Mouse (Mus musculus) neural tube, embryonic 14.5 days (tissue): Measurements from ENCODE around the gene Coq9. TPM values are rescaled to one million over a fixed set of nuclear protein-coding genes. Genes with fewer than 3 reads are reported as not detected.

Source experiments
- ATAC-seq: fragments of 200-750 bp; cut with Nextera tagmentation; 2 replicates; pipeline ENCODE4 v1.8.0; 2017; ENCODE audit warnings: low read depth, mild to moderate bottlenecking, moderate TSS enrichment, moderate library complexity
- H3K27ac ChIP-seq: fragments of 300-500 bp; sonication (generic); 2 replicates; pipeline ENCODE4 v1.5.1; 2014; ENCODE audit warnings: low read depth, mild to moderate bottlenecking, control low read depth, low read length, moderate library complexity, mixed read lengths
- H3K27me3 ChIP-seq: fragments of 300-500 bp; sonication (generic); 2 replicates; pipeline ENCODE4 v1.6.1; 2014; ENCODE audit warnings: low read length; ENCODE audit not compliant: control insufficient read depth, insufficient read depth
- H3K36me3 ChIP-seq: fragments of 300-500 bp; sonication (generic); 2 replicates; pipeline ENCODE4 v1.6.1; 2014; ENCODE audit warnings: low read length, mixed read lengths; ENCODE audit not compliant: control insufficient read depth, insufficient read depth
- H3K4me1 ChIP-seq: fragments of 300-500 bp; sonication (generic); 2 replicates; pipeline ENCODE4 v1.6.1; 2014; ENCODE audit warnings: low read length; ENCODE audit not compliant: control insufficient read depth, insufficient read depth
- H3K4me2 ChIP-seq: fragments of 300-500 bp; sonication (generic); 2 replicates; pipeline ENCODE4 v1.6.1; 2014; ENCODE audit warnings: mild to moderate bottlenecking, low read depth, low read length, control low read depth
- H3K4me3 ChIP-seq: fragments of 300-500 bp; sonication (generic); 2 replicates; pipeline ENCODE4 v1.5.1; 2014; ENCODE audit warnings: low read depth, low read length, control low read depth, mixed read lengths
- H3K9ac ChIP-seq: fragments of 300-500 bp; sonication (generic); replicated peaks from 2 replicates; pipeline ENCODE4 v1.6.1; 2014; ENCODE audit warnings: low read depth, mild to moderate bottlenecking, control low read depth, low read length, mixed read lengths
- H3K9me3 ChIP-seq: fragments of 300-500 bp; sonication (generic); 2 replicates; pipeline ENCODE4 v1.6.1; 2016; ENCODE audit warnings: low read length; ENCODE audit not compliant: control insufficient read depth
- WGBS: fragments of 180-500 bp; shearing (Covaris S2); extraction: QIAGEN DNeasy Blood & Tissue Kit; methylation state at CpG from one replicate; pipeline ENCODE4 v1.1.7; 2014; 5-methylcytosine and 5-hydroxymethylcytosine counted together
- polyA plus RNA-seq: library from polyadenylated mRNA; unstranded; fragments of >200 nt; fragmentation: Nextera tagmentation; extraction: Ambion mirVana; gene quantifications from 2 replicates; pipeline ENCODE4 v1.2.1, GENCODE M21; 2014

Coq9 gene
- 62.3 and 67.1 TPM in 2 replicates for polyA plus RNA-seq

DNA sequence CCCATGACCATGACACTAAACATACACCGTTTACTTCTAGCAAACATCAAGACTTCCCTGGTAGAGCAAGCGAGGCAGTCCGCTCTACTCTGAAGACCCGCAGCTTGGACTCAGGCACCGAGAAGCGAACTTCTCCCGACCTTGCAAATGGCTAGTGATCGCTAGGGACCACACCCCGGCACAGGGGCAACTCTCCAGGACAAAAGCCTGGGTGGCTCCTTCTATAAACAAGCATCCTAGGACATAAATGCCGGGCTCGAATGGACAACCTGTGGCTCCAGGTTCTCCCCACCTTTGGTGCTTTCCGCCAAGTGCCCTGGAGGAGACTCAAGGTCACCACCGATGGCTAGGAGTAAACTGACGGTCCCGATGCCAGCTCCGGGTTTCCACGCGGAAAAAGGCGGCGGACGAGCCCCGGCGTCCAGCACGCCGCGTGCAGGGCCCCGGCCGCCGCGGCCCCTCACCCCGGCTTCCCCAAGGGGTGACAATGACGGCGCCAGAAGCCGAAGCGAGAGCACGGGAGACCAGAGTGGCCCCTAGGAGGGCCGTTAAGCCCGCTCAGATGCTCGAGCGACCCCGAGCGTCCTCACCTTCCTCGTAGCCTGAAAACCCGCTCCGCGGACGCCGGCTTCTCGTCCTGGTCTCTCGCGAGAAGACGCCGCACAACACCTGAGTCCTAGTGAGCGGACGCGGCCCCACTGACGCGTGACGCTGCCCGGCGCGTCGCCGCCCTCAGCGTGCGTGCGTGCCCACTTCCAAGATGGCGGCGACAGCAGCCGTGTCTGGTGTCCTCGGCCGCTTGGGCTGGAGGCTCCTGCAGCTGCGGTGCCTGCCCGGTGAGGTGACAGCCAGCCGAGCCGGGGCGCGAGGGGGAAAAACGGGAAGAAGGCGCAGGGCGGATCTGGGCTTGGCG lies at the start of gene Coq9, which contains the start of gene Ciapin1:
TSS of gene Coq9 (plus strand) at position 660 of the 913 bp plus-strand sequence.
TSS of gene Ciapin1 (minus strand) at position 697 of the 913 bp plus-strand sequence.
- Histone ChIP-seq H3K4me1 (peaks cover 9% of the 10 kb centered on the region), H3K27ac (peak within 1 kb of the TSS; percentile 94), H3K4me2 (peak within 1 kb of the TSS; percentile 79), H3K4me3 (peak within 1 kb of the TSS; percentile 93), H3K9ac (peak within 1 kb of the TSS; percentile 90), H3K36me3 (no peaks in the 10 kb centered on the region), H3K9me3 (no peaks in the 10 kb centered on the region), H3K27me3 (no peaks in the 10 kb centered on the region)
- WGBS = under 1% methylated on average over 81 of the region's 82 CpGs
- peak; percentile 98 for ATAC-seq

DNA sequence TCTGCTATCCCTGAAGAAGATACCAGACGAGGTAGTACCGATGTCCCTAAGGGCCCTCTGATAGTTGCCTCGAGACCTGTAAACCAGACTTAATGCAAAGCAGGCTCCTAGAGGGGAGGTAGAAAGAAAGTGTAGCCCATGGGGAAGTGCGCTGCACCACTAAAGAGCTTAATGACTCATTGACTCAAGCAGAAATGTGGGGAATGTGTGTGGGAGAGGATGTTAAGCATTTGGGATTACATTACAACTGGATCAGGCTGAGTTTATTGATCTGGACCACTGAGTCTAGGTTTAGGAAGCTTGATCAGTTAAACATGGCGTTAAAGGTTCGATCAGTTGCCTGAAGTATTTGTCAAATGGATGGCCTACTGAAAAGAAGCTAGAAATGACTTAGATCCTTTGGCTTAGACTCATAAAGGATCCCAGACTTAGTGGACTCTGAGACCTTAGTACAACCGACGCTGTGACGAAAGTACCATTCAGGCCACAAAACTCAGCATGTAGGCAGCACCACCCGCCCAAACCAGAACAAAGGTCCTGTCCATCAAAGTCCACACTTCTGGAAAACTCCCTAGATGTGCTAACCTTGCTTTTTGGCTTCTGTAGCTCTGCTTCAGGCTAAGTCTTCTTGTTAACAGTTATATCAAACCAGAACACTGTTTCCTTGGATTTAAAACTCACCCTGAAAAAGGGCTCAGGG lies 48.7 kb upstream of the Coq9 start:
- no peaks in the 10 kb centered on the region for H3K36me3 ChIP-seq
- H3K4me3 ChIP-seq = no peak overlapping the region
- no peak overlapping the region for H3K27ac ChIP-seq
- no peak for ATAC-seq
- H3K4me2 ChIP-seq = no peak overlapping the region
- H3K27me3 ChIP-seq = no peaks in the 10 kb centered on the region
- no peak overlapping the region for H3K9ac ChIP-seq
- WGBS = 65% methylated on average over 10 of the region's 10 CpGs
- no peaks in the 10 kb centered on the region for H3K9me3 ChIP-seq
- no peaks in the 10 kb centered on the region for H3K4me1 ChIP-seq

DNA sequence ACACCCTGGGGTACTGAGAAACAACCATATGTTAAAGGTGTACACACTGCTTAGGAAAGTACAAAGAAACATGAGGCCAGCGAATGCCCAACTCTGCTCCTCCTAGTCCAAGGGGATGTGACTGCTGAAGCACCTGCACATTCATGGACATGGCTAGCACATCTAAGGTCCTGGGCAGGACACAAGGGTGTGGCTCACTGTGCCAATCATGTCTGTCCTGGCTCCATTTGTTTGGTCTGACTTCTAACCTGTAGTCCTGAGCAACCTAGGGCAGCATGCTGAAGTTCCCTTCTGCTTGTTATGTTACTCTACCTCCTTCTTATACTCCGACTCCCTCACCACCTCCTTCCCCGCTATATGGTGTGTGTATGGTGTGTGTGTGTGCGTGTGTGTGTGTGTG lies 43.8 kb upstream of the Coq9 start:
- no peak overlapping the region for H3K9ac ChIP-seq
- ATAC-seq = no peak
- no peaks in the 10 kb centered on the region for H3K9me3 ChIP-seq
- H3K4me3 ChIP-seq = no peak overlapping the region
- H3K27me3 ChIP-seq = no peaks in the 10 kb centered on the region
- H3K4me2 ChIP-seq = no peak overlapping the region
- H3K27ac ChIP-seq = no peak overlapping the region
- no peaks in the 10 kb centered on the region for H3K4me1 ChIP-seq
- 91% methylated on average over 4 of the region's 4 CpGs for WGBS
- no peaks in the 10 kb centered on the region for H3K36me3 ChIP-seq

DNA sequence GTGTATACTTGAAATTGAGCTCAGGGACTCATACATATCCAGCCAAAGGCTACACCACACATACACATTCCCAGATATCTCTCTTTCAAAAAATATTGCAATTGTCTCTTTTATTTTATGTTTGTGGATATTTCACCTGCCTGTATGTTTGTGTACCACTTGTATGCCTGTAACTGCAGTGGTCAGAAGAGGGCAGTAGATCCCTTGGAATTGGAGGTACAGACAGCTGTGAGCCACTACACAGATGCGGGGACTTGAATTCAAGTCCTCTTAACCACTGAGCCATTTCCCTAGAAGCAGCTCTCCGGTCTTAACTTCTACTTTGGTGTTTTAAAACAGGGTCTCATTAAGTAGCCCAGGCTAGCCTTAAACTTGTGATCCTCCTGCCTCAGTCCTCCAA lies 43.3 kb upstream of the Coq9 start:
- 97% methylated on average over 2 of the region's 2 CpGs for WGBS
- no peak for ATAC-seq
- Histone ChIP-seq H3K9ac (no peak overlapping the region), H3K27ac (no peak overlapping the region), H3K4me2 (no peak overlapping the region), H3K9me3 (no peaks in the 10 kb centered on the region), H3K27me3 (no peaks in the 10 kb centered on the region), H3K4me3 (no peak overlapping the region), H3K4me1 (no peaks in the 10 kb centered on the region), H3K36me3 (no peaks in the 10 kb centered on the region)

DNA sequence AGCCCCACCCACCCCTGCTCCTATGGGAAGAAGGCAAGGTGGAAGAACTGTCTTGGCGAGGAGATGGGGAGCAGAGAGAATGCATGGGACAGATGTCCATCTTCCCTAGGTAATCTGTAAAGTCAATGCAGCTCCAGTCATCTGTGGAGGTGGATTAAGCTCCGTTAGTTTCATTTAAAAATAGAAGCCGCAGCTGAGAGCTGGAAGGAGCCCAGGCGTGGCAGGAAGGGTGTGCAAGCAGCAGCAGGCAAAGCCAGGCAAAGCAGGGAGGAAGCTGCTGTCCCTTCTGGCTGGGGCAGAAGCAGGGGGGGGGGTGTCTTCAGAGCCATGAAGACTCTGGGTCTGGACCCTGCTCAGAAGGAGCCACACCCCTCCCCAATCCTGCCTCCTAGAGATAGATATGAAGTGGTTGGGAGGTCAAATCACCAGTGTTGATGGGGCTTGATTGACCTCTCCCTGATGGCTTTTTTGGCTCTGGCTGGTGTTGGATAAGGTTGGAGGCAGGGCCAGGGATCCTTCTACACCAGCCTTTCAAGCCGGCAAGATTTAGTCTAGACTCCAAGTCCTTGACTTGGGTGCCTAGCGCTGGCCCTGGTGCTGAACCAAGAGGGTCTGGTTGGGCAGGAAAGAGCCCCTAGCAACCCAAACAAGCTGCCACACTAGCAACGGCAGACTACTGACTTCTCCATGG lies 37.7 kb upstream of the Coq9 start:
- WGBS = 71% methylated on average over 7 of the region's 7 CpGs
- Histone ChIP-seq H3K4me3 (no peak overlapping the region), H3K4me2 (no peak overlapping the region), H3K9me3 (no peaks in the 10 kb centered on the region), H3K36me3 (no peaks in the 10 kb centered on the region), H3K4me1 (no peaks in the 10 kb centered on the region), H3K27ac (no peak overlapping the region), H3K27me3 (no peaks in the 10 kb centered on the region), H3K9ac (no peak overlapping the region)
- ATAC-seq = no peak

DNA sequence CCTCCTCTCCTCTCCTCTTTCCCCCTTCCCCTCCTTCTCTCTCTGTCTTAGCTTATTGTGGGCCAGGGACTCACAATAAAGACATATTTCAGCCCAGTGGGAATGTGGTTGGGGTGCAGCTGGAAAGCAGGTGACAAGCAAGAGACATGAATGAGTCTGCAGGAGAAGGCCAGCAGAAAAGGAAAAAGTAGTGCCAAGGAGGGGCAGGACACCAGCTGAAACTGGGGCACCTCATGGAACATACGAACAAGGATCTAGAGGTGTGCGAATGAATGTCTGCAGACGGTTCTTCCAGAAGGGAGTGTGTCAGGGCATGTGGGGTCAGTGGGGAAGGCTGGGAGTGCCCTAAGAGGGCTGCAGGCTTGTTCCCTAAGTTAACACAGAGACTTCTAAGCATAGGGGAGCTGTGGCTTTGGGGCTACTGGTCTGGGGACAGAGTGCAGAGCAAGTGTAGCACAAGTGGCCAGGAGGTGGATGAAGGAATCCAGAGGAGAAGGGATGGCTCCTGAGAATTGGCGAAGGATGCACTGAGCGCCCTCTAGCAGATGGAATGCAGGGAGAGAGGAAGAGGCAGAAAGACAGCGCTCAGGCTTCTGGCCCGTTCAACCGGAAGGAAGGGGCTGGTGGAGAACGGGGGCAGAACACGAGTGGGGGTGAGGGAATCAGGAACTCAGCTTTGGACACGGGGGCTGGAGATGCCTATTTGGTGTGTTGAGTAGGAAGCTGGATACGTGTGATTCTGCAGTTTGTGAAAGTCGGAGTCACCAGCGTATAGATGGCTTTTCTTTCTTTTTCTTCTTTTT lies 36.6 kb upstream of the Coq9 start:
- Histone ChIP-seq H3K36me3 (no peaks in the 10 kb centered on the region), H3K9me3 (no peaks in the 10 kb centered on the region), H3K9ac (no peak overlapping the region), H3K4me3 (no peak overlapping the region), H3K4me1 (no peaks in the 10 kb centered on the region), H3K27ac (no peak overlapping the region), H3K4me2 (no peak overlapping the region), H3K27me3 (no peaks in the 10 kb centered on the region)
- 45% methylated on average over 14 of the region's 14 CpGs for WGBS
- no peak for ATAC-seq

DNA sequence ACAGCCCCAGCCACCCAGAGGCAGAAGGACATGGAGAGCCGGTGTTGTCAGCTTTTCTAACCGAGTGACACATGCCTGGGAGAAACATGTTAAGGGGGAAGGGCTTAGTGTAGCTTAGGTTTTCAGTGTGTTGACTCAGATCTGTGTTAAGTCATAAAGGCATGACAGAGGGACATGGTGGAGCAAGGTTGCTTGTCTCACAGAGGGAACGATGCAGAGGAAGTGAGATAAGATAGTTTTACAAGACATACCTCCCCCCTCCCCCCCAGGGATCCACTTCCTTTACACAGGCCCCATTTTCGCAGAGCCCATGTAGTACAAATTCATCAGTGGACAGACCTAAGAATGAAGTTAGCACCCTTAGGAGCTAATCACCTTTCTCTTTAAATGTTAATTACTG lies 35.7 kb upstream of the Coq9 start:
- H3K4me2 ChIP-seq = no peak overlapping the region
- no peaks in the 10 kb centered on the region for H3K9me3 ChIP-seq
- H3K4me1 ChIP-seq = no peaks in the 10 kb centered on the region
- no peaks in the 10 kb centered on the region for H3K27me3 ChIP-seq
- no peak overlapping the region for H3K9ac ChIP-seq
- 90% methylated on average over 4 of the region's 4 CpGs for WGBS
- H3K36me3 ChIP-seq = no peaks in the 10 kb centered on the region
- ATAC-seq = no peak
- no peak overlapping the region for H3K27ac ChIP-seq
- no peak overlapping the region for H3K4me3 ChIP-seq

DNA sequence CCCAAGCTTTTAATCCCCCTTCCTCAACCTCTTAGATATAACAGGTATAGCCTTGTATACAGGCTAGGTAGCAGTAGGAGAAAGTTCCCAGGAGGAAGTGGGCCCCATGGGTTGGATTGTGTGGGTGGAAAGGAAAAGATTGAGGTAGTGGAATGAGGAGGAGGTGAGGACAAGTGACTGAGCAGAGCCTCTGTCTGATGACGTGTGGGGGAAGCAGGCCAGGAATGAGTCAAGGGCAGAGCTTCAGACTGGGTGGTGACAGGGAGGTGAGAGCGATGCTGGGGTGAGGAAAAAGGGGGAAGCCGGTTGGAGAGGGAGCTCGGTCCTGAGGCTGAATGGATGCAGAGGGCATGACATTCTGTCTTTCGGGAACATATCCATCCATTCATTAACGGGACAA lies 34.6 kb upstream of the Coq9 start:
- ATAC-seq = no peak
- Histone ChIP-seq H3K4me3 (no peak overlapping the region), H3K27ac (no peak overlapping the region), H3K27me3 (no peaks in the 10 kb centered on the region), H3K4me2 (no peak overlapping the region), H3K36me3 (no peaks in the 10 kb centered on the region), H3K4me1 (no peaks in the 10 kb centered on the region), H3K9me3 (no peaks in the 10 kb centered on the region), H3K9ac (no peak overlapping the region)
- WGBS = 80% methylated on average over 6 of the region's 6 CpGs
